Mouse (Mus musculus) layer of hippocampus, postnatal 36 days (tissue): ENCODE results near the gene Nop14. TPM values are rescaled to one million over a fixed set of nuclear protein-coding genes. Genes with fewer than 3 reads are reported as not detected.

Experiments
- DNase-seq, 2 experiments: peaks; one replicate each; pipeline ENCODE4 v3.0.0; 2022
- total RNA-seq, 2 experiments: library from RNA; stranded (reverse); gene quantifications; 2 replicates each; pipeline ENCODE4 v1.2.3; 2021

Gene Nop14
- total RNA-seq, result 10 to 100 TPM; 13.0 to 15.1 TPM

- DNase-seq, result peak; percentile 98 to 99
These were observed at the start of gene Nop14, which contains the start of gene Grk4 for GRCm38 (mm10) chr5:34659686-34660590. TSS of gene Nop14 (minus strand) at chr5:34660148. TSS of gene Grk4 (plus strand) at chr5:34660379.

DNA sequence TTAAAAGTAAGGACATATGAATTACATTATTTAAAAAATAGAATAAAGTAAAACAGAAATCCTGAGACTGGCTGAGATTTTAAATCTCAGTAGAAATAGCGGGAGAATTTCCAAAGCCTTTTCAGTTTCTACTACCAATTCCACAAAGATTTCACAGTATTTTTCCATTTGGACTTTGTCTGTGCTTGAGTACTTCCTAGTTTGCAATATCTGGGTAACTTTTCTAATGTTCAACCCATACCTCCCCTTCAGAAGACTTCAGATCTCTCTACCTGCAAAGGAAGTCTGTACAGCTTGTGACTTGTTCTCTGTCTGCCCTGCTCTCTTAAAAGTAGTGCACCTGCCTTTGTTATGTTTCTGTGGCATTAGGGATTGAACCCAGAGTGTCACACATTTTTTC lies 48.5 kb upstream of the Nop14 start:
- no peak for DNase-seq

GRCm38 (mm10) chr5:34695521-34695920 lies 35.6 kb upstream of the Nop14 start:
- DNase-seq, result no peak

DNA sequence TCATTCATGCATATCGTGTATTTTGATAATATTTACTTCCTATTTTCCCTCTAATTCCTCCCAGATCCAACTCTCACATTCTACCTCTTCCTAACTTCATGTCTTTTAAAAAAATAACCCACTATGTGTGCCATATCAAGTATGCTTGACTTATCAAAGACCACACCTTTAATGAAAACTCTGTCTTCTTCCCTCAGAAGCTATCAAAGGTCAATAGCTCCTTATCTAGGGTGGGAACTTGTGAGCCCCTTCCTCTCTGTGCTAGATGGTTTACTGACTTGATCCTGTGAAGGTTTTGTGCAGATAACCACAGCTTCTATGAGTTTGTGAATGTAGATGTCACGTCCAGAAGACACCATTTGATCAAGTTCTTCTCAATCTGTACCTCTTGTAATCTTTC lies 32.8 kb upstream of the Nop14 start:
- no peak for DNase-seq

DNA sequence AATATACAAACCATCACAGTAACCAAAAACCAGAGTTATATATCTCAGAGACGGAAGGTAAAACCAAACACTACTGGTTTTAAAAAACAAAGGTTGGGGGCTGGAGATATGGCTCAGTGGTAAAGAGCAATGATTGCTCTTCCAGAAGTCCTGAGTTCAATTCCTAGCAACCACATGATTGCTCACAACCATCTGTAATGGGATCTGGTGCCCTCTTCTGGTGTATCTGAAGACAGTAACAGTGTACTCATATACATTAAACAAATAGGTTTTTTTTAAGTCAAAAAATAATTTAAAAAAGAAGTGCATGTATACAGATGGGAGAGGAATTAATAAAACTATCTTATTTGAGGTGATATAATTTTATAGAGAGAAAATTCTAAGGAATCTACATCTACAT lies 29.9 kb upstream of the Nop14 start:
- DNase-seq, result no peak

GRCm38 (mm10) chr5:34670280-34670679 lies 10.3 kb upstream of the Nop14 start:
- no peak for DNase-seq

- DNase-seq, result no peak
These were observed 9.5 kb upstream of the Nop14 start for GRCm38 (mm10) chr5:34669493-34669892.

- no peak for DNase-seq
These were observed 3.3 kb upstream of the Nop14 start for GRCm38 (mm10) chr5:34663231-34663630.

DNA sequence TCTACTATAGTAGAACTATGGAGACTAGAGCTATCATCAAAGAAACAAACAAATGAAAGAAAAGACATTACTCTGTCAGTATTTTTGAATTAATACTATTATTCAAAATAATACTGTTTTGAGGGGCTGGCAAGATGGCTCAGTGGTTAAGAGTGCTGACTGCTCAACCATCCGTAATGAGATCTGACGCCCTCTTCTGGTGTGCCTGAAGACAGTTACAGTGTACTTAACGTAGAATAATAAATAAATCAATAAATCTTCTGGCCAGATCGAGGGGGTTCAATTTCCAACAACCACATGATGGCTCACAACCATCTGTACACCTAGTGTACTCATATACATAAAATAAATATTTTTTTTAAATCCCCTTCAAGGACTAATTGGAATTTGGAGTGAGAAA lies 2.0 kb upstream of the Nop14 start:
- no peak for DNase-seq

DNA sequence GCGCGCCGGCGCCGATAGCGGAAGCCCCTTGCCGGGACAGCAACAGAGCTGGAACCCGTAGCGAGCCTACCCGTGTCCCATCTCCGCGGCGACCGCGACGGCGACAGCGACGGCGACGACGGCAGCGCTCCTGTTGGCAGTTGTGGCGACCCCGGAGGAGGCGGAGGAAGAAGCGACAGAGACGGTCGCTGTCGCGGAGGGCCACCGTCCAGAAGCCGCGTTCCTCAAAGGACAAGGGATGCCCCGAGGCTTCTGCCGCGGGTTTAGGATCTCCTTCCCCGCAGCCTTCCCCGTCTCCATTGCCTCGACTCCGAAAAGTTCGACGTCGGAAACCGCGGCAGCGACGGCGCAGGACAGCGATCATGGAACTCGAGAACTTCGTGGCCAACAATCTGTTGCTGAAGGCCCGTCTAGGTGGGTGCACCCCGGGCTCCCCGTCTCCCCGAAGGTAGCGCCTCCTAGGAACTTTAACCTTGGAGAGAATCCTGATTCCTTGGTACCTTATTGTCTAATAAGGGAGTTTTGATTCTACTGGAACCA lies 713 bp upstream of the Nop14 start:
- DNase-seq, result no peak

DNA sequence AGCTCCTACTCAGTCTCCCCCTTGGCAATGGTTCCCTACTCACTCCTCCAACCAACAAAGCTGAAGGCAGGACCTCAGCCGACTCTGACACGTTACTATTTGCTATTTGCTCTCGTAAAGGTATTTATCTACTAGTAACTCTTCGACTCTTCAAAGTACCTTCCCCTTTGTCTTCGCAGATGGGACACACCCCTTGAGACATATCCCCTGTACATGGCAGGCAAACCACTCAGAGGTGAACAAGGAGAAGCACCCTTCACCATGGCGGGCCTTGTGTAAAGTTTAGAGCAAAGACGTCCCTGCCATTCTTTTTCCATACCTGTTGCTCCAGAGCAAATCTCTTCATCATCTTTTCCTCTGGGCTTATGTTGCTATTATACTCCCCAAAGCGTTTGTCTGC lies 2.4 kb downstream of the Nop14 start:
- no peak for DNase-seq

DNA sequence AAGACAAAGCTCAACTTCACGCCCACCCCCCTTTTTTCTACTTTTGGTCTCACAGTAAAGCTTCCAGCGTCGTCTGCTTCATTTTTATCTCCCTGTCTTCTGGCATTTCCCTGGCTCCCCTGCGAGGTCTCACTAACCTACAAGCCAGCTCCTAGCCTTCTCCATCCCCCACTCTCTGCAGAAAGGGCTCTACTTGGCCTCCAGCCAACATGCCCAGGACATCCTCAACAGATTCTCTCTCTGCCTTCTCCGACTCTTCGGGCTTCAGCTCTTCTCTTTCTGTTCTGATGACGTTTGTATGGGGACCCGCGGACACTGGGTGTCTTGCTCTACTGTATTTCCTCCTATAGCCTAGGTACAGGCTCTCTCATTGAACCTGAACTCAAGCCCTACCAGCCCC lies 5.1 kb downstream of the Nop14 start:
- DNase-seq, result no peak

GRCm38 (mm10) chr5:34652961-34653360 lies 7.0 kb downstream of the Nop14 start:
- no peak for DNase-seq

DNA sequence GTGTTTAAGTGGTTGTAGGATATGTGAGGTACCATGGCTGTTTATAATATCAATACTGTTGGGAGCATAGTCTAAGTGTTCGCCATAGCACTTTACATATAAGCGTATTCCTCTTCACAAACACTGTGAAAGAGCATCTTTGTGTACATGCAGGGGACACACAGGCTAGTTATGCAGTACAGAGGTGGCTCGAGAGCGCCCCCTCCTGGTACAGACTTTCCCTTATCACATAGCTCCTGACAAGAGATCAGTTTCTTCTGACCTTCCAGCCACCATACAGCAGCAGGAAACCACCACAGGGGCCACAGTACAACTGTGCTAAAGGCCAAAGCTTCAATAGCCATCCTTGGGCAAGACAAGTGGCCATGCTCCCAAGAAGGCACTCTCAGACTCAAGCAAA lies 12.4 kb downstream of the Nop14 start:
- DNase-seq, result peak in 1 of 2 experiments; percentile 54

GRCm38 (mm10) chr5:34642932-34643331 lies 17.0 kb downstream of the Nop14 start:
- DNase-seq, result peak; percentile 38 to 62

DNA sequence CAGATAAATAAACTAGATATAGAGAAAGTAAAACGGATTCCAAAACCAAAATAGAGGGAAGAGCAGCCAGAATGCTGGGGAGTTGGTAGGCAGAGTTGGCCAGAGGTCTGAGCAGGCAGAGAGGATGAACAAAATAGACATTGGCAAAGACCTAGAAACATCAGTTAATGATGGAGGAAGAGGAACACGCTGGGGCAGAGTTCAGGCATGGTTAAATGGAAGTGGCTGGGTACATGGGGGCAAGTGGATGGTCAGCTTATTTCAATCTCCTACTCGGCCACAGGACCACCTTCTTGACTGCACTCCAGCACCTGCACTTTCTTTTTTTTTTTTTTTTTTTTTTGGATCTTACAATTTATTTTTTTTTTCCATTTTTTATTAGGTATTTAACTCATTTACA lies 18.0 kb downstream of the Nop14 start:
- no peak for DNase-seq

DNA sequence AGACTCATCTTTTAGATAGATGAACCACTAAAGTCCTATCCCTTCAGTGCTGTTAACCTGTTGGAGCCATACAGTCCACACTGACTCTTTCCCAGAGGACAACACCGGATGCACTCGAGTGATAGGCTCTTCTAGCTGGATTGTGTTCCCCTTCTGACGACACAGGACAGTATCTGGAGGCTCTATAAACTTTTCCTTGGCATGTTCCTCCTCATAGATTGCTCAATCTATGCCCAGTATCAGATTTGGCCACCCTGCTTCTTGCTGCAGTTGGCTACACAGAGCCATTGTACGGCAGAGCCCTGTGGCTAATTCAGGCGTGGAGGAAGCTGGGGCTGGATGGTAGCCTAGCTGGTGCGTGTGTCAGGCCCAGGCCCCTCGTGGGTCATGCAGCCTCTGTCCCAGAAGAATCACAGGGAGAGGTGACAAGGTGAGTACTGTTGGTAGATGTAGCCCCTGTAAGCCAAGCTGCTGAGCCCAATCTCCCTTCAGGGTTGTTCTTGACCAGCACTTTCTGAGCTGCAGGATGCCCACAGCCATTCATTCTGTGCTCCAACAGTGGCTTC lies 22.3 kb downstream of the Nop14 start:
- DNase-seq, result no peak

DNA sequence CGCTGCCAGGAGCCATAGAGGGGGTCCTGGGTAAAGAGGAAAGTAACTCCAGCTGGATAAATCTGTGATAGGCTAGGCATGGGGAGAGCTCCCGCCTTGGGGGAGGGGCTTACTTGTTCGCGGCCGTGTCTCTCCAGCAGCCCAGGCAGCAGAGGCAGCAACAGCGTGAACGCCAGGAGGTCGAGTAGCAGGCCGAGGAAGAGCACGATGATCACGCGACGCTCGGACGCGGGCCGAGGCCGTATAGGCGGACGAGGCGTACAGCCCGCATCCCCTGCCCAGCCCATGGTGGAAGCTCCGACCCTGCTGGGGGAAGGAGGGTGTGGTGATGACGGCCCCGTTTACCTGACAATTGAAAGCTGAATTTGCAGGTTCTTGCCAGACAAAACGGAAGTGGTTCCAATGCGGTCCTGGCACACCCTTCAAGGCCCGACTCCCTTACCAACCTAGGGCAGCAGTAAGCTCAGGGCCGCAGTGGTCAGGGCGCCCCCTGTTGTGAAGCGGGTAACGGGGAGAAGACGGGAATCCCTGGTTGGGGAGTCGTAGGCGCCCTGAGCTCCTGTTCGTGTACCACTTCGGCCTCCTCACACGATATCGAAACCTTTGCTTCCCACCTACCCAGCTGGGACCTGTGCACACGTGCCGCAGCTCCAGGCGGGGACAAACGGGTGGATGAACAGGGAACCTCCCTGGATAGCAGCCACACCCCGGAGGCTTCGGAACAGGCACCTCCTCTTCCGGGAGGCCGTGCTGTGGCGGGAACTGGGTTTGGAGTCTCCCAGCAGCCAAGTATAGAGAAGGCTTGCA lies 23.3 kb downstream of the Nop14 start, which contains the start of gene Mfsd10:
Gene Mfsd10 (minus strand): TSS at position 732 of the 807 bp plus-strand sequence.
- DNase-seq, result peak; percentile 78 to 79

DNA sequence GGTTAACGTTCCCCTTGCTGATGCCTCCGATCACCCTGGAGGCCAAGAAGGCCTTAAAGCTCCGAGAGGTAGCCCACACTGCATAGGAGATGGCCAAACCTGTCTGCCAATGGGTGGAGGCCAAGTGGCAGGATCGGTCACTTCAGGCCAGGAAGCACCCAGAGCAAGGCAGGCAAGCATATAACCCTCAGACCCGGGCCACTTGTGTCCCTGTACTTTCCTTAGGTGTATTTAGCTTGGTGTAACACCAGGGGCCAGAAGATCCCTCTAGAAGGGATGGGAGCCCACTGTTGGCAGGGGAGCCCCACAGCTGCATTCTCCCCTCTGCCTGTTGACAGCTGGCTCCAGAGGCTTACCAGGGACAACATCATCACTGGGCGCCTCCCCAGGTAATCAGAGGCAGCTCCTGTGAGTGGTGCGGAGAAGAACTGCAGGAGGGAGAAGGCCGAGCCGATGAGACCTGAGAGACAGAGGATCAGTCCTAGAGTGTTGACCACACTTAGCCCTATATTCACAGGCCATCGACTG lies 24.2 kb downstream of the Nop14 start:
- no peak for DNase-seq

- DNase-seq, result no peak
These were observed 25.1 kb downstream of the Nop14 start for GRCm38 (mm10) chr5:34634746-34635400.

DNA sequence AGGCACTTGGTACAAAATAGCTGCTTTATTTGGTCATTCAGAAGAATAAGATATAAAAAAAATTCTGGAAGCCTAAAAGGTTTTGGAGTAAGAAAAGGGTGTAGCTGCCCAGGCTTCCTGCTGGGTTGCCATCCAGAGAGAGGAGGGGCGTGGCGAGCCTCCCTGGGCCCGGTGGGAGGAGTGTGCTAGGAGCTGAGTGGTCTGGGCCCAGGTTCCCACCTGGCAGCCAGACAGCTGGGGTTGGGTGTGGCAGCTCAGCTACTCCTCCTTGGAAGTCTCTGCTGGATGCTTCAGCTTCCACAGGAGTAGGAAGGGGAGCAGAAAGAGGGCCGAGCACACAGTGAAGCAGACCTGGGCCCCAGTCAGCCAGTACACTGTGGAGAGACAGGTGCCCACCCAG lies 26.3 kb downstream of the Nop14 start:
- no peak for DNase-seq

DNA sequence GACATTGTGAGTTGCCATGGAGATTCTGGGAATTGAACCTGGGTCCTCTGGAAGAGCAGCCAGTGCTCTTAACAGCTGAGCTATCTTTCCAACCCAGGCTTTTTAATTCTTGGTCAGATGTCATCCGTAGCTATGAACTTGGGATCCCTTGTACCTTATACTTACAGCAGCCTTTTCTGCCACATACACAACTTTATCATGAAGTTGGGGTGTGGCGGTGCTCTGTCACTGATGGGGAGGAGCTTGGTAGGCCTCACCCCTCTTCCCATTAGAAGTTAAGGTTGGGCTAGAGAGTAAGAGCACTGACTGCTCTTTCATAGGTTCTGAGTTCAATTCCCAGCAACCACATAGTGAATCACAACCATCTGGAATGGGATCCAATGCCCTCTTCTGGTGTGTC lies 27.0 kb downstream of the Nop14 start:
- no peak for DNase-seq
